Mouse (Mus musculus) spleen, postnatal 10 days (tissue): Measurements from ENCODE around the gene Gnat3.

Experiments
- DNase-seq, 2 experiments: peaks; one replicate each; pipeline ENCODE4 v3.0.0; 2021 to 2022; ENCODE audit warnings: low spot score in 2 of 2

The Gnat3 gene

GRCm38 (mm10) chr5:18006157-18006556 is 43.8 kb downstream of the Gnat3 start:
- DNase-seq: no peak

GRCm38 (mm10) chr5:18007067-18007466 is 44.7 kb downstream of the Gnat3 start:
- DNase-seq: peak in 1 of 2 experiments; percentile 22

- no peak for DNase-seq
Observed at GRCm38 (mm10) chr5:18010301-18010700, 48.0 kb downstream of the Gnat3 start.

GRCm38 (mm10) chr5:18013196-18013595 is 50.8 kb downstream of the Gnat3 start:
- DNase-seq: no peak

- DNase-seq: no peak
Observed at GRCm38 (mm10) chr5:18014209-18014829, 52.0 kb downstream of the Gnat3 start.

GRCm38 (mm10) chr5:18023347-18023746 is 61.0 kb downstream of the Gnat3 start:
- peak in 1 of 2 experiments; percentile 22 for DNase-seq

GRCm38 (mm10) chr5:18027531-18027930 is 65.2 kb downstream of the Gnat3 start:
- no peak for DNase-seq

- DNase-seq: peak in 1 of 2 experiments; percentile 22
Observed at GRCm38 (mm10) chr5:18035848-18036638, 73.7 kb downstream of the Gnat3 start.

- DNase-seq: peak; percentile 40 to 85
Observed at GRCm38 (mm10) chr5:18043022-18043421, 80.7 kb downstream of the Gnat3 start.

GRCm38 (mm10) chr5:18048841-18049240 is 86.5 kb downstream of the Gnat3 start:
- no peak for DNase-seq

GRCm38 (mm10) chr5:18055323-18055722 is 93.0 kb downstream of the Gnat3 start:
- no peak for DNase-seq
